Mouse (Mus musculus) heart, adult 9 months (tissue): ENCODE measurements around the gene Zfp462.

ENCODE experiments used
- DNase-seq, 2 experiments: peaks; one replicate each; pipeline ENCODE4 v3.0.0; 2022; ENCODE audit warnings: low spot score in 2 of 2

The Zfp462 gene

DNA sequence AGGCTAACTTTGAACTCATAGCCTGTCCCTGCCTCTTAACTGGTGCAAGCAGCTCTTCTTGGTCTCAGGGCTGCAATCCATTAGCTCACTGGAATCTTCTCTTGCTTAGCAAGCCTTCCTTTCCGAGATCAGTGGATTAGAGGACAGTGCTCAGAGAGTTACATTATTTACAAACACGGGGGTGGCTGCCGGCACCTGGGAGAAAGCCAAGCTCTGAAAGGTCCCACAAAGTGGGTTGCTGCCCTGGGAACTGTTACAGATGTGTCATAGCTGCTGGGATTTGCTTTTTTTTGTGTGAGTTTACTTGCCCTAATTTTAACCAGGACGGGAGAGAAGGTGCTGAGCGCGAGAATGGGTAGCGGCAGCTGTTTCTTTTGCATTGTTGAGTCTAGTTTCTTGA is 102.4 kb downstream of the Zfp462 start:
- no peak for DNase-seq

DNA sequence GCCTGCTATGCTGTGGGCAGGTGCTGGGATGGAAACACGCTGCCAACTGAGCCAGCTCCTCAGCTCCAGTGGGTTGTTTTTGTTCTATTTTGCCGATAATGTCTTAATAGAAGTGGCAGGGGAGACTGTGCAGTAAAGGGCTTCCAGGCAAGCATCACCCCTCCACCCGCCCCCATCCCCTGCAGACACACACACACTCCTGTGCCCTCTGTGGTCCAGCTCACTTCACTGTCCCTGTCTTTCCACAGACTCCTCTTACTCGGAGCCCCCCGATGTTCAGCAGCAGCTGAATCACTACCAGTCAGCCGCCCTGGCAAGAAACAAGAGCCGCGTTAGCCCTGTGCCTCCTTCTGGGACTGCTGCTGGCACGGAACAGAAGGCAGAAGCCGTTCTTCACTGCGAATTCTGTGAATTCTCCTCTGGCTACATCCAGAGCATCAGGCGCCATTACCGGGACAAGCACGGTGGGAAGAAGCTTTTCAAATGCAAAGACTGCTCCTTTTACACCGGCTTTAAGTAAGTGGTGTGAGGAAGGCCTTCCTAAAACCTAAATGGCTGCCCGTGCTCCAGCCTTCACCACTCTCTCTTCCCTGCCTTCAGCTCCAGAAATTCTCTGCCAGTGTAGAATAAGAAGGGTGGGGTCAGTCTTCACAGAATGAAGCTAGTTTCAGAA is 105.2 kb downstream of the Zfp462 start:
- DNase-seq: no peak

- DNase-seq: no peak
Measured at GRCm38 (mm10) chr4:55051345-55051744, 106.5 kb downstream of the Zfp462 start.

DNA sequence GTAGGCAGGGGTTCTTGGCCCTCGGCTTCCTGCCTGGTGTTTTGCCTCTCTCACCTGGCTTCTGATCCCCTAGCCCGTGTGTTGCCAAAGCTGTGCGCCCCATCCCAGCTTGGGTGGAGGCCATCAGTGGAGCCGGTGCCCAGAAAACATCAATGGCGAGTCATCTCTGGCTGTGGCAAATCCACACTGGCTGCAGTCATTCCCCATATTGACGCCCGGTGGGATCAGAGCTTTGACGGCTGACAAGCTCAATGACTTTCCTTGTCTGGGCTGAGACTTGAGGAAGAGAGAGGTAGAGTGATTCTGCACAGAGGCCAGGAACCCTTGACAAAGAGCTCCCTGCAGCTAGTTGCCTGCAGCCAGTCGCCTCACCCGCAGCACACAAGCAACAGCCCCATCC is 107.8 kb downstream of the Zfp462 start:
- DNase-seq: no peak

DNA sequence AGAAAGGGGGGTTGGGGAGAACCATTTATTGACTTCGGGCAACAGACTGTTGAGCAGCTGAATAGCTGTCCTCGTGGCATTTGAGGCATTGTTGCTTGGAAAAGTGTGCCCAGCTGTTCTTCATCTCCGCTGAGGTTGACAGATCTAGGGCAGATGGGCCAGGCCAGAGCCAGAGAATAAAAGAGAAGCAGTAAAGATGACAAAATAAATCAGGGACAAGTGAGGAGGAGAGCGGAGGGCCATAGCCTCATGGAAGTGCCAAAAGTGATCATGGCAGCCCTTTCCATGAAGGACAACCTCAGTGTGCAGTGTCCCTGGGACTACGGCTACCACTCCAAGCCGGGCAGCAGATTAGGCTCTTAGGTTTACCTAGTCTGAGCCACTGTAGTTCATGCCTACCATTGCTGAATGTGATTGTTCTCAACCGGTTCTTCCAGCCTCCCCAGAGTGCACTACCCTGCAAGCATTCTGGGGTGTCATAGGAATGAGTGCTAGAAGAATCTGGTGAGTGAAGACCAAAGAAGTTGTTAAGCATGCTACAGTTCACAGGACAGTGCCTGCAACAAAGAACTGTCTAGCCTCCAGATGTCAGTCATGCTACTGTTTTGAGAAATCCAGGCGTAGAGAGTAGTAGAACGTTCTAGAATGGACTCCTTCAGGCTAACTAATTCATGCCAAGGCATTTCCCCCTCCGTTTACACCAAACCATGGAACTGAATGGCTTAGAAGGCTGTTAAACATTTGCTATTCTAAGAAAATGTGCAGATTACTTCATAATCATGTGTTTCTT is 113.0 kb downstream of the Zfp462 start:
- peak in 1 of 2 experiments; percentile 38 for DNase-seq

DNA sequence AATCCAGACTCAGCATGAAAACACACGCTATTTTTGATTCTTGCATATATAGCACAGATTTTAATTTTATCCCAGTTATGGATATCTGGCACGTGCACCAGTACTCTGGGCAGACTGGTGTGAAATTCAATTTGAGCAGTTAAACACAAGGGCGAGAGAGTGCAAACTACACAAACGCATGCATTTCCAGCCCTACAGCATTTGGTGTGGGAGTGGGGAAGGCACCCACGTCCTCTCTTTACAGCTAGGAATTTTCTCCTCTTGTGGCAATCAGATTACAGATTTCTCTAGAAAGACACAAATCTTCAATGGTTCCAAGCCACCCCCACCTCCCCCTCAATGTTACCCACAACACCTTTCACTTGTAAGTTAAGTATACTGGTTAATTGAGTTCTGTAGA is 114.1 kb downstream of the Zfp462 start:
- DNase-seq: no peak

GRCm38 (mm10) chr4:55066341-55067170 is 121.7 kb downstream of the Zfp462 start:
- no peak for DNase-seq

GRCm38 (mm10) chr4:55071535-55071934 is 126.7 kb downstream of the Zfp462 start:
- no peak for DNase-seq

DNA sequence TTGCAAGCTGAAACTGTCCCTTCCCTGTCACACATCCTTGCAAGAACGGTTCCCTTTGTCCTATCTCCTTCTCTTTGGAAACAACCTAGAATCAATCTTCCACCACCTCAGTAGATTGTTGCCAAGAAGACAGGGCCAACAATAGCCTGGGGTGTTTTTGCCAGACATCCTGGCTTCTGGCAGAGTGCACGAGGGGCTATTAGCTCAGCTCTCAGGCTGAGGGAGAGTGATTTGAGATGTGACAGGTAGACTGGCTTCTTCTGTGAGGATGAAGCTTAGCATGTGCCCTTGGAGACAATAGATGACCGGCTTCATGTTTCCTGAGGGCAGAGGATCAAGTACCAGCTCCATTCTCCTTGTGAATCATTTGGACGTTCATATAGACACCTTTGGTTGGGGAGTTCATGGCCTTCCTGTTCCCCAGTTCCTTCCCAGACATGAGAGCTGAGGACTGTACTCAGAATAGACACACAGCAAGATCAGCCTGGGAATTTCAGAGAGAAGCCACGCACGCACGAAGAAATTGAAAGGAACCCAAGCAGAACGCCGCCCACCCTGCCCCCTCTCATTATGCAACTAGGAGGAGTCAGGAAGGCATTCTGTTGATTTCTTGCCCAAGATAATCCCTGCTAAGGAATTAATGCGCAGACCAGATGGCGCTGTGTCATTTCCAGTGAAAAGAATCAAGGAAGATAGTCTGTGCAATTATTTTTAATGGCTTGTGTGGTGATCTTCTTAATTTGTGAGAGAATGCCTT is 132.5 kb downstream of the Zfp462 start:
- peak; percentile 60 to 63 for DNase-seq

GRCm38 (mm10) chr4:55077902-55078716 is 133.3 kb downstream of the Zfp462 start:
- peak; percentile 14 to 29 for DNase-seq

GRCm38 (mm10) chr4:55079056-55079455 is 134.2 kb downstream of the Zfp462 start:
- no peak for DNase-seq

DNA sequence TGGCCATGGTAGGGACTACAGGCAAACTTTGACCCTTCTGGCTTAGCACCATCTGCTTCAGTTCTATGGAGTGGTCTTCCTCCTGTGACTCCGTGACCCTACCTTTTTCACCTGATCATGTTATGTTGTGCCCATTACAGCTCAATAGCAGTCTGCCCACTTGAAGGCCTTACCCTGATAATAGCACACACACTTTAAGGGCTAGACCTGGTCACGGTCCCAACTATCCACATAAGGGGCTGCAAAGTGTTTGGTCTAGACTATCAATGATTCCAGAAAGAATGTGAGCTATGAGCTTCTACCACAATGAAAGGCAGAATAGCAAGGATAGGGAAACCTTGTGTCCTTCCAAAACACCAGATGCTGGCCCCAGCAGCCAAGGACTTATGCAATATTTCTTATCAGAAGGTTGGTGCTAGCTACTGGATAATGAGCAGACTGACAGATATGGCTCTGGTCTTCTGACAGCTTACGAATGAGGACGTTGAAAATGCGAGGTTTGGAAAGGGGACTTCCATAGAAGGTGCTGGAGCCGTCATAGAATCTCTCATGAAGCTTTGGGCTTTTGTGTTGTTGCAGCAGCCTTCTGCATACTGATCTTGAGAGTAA is 139.3 kb downstream of the Zfp462 start:
- DNase-seq: peak in 1 of 2 experiments; percentile 27

GRCm38 (mm10) chr4:55088153-55088552 is 143.3 kb downstream of the Zfp462 start:
- no peak for DNase-seq

- DNase-seq: no peak
Measured at GRCm38 (mm10) chr4:55088922-55089321, 144.1 kb downstream of the Zfp462 start.

DNA sequence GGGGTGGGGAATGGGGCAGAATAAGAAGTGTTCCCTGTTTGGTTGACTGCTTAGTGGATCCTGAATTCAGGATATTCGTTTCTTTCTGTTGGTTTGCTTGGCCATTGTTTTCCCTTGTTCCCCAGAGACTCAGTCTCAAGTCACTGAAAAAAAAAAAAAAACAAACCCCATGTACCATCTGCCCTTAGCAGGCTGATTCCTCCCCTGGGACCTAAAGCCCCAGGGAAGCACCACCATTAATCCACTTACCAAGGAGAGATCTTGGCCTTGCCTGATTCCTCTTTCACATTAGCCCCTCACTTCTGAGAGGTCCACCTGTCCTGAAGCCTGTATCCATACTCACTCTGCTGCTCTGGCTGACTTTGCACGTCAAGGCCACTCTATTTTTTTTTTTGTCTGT is 152.3 kb downstream of the Zfp462 start:
- DNase-seq: no peak

GRCm38 (mm10) chr4:55098366-55098765 is 153.5 kb downstream of the Zfp462 start:
- no peak for DNase-seq

DNA sequence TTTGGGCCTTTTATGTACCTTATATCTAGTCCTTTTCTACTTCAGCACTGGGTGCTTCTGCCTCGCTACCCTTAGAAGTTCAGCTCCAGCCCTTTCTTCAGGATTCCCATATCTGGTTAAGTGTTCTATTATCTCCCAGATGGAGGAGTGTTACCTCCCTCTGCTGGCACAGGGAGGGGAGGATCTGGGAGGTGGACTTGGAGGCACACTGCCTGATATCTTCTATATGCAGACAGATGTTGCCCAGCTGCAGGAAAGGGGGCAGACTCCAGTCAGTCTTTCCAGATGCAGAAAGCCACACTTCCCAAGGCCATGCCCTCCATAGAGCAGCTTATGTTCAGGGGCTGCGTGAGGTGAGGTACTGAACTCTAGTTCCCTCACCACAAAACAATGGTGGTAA is 156.0 kb downstream of the Zfp462 start:
- no peak for DNase-seq

- DNase-seq: no peak
Measured at GRCm38 (mm10) chr4:55101601-55102000, 156.8 kb downstream of the Zfp462 start.

DNA sequence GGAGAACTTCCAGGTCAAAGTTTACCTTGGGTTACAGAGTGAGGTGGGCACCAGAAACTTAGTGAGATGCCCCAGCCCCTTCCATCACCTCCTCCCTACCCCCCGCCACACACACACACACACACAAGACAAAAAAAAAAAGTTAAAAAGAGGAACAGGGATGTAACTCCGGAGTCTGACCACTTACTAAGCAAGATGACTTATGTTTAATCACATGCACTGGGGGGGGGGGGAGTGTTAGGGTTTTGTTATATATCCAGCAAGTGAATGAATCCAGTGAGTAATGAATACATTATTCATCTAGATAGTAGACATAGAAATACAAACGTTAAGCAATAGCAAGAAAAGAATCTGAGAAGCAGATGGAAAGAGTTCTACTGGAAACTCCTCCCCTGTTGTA is 157.5 kb downstream of the Zfp462 start:
- no peak for DNase-seq

- no peak for DNase-seq
Measured at GRCm38 (mm10) chr4:55103575-55103974, 158.7 kb downstream of the Zfp462 start.
